Mouse (Mus musculus): ENCODE measurements around the gene Heatr5a. TPM values are rescaled to one million over a fixed set of nuclear protein-coding genes. Genes with fewer than 3 reads are reported as not detected.
A peak's percentile ranks its signal among the peaks of the same experiment; 100 is the strongest.

The Heatr5a gene
- polyA plus RNA-seq, 1 experiment from 2014 or later, result 14.3 TPM

DNA sequence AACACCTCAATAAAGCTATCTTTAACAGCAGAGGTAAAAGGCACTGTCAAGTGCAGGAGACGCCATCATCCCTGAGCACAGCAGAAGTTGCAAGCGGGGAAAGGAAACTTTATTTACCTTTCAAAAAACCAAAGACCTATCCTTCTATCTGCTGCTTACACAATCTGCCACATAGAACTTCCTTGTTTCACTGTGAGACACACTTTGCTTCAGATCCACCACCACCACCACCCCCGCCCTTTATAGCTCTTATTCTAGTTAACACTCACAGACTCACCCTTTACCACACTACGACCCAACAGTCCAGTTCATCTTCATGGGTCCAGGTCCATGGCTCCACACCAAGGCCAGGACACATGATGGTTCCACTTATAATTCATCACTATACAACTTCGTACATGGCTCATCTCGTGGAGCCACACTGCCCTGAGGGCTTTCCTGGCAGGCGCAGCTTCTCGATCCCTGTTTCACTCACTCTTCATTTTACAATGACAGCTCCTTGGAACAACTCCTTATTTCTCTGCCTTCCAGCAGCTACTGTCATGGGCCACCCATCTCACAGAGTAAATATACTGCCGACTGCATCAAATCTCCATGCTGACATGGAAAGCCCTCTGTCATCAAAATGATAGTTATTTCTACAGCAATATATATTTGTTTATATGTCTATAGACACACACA, 3.1 kb downstream of the Heatr5a start:
- Histone ChIP-seq H3K27ac (no peak overlapping the region), H3K27me3 (ENCODE audit: insufficient read depth, poor library complexity, severe bottlenecking) (no peaks in the 10 kb centered on the region), H3K36me3 (no peaks in the 10 kb centered on the region), H3K4me3 (no peak overlapping the region), H3K9me3 (no peaks in the 10 kb centered on the region), H3K4me1 (peaks cover 8% of the 10 kb centered on the region; the same call in 1 of the 2 replicates)
- DNase-seq (ENCODE audit: low spot score), result no peak
- 86% methylated on average over 9 of the region's 9 CpGs for WGBS

GRCm38 (mm10) chr12:51957626-51958025, 13.5 kb downstream of the Heatr5a start:
- Histone ChIP-seq H3K4me1 (no peaks in the 10 kb centered on the region), H3K4me3 (no peak overlapping the region), H3K9me3 (no peaks in the 10 kb centered on the region), H3K27me3 (ENCODE audit: insufficient read depth, poor library complexity, severe bottlenecking) (no peaks in the 10 kb centered on the region), H3K27ac (no peak overlapping the region), H3K36me3 (peaks cover 61% of the 10 kb centered on the region)
- DNase-seq (ENCODE audit: low spot score), result no peak
- WGBS, result 93% methylated on average over 6 of the region's 6 CpGs

- H3K4me3 ChIP-seq, result no peak overlapping the region
- no peaks in the 10 kb centered on the region for H3K27me3 ChIP-seq (ENCODE audit: insufficient read depth, poor library complexity, severe bottlenecking)
- H3K4me1 ChIP-seq, result no peaks in the 10 kb centered on the region
- DNase-seq (ENCODE audit: low spot score), result no peak
- 75% methylated on average over 10 of the region's 10 CpGs for WGBS
- H3K36me3 ChIP-seq, result peaks cover 90% of the 10 kb centered on the region
- no peaks in the 10 kb centered on the region for H3K9me3 ChIP-seq
- H3K27ac ChIP-seq, result no peak overlapping the region
Measured at GRCm38 (mm10) chr12:51952309-51952708, 18.8 kb downstream of the Heatr5a start.

DNA sequence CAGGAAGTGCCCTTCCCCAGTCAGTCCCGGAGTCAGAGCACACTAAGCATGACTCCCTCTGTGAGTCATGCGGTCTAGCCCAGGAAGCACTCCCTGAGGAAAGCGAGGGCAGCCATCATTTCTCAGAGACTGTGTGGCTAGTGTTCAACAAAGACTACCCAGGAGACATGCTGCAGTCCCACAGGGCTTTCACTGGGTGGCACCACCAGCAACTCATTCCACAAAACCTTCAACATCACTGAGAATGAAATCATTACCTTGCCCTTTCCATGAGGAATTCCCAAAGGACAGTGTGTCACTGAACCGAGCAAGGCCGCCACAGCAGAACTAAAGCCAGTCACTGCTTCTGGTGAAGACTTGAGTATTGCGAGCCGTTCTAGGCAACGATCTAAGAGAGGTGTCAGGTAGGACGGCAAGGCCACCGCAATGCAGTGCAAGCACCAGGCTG, 23.6 kb downstream of the Heatr5a start:
- no peaks in the 10 kb centered on the region for H3K9me3 ChIP-seq
- WGBS, result 81% methylated on average over 10 of the region's 10 CpGs
- no peak overlapping the region for H3K4me3 ChIP-seq
- H3K27ac ChIP-seq, result no peak overlapping the region
- no peaks in the 10 kb centered on the region for H3K27me3 ChIP-seq (ENCODE audit: insufficient read depth, poor library complexity, severe bottlenecking)
- peaks cover 88% of the 10 kb centered on the region for H3K36me3 ChIP-seq
- no peaks in the 10 kb centered on the region for H3K4me1 ChIP-seq
- peak; percentile 78 for DNase-seq (ENCODE audit: low spot score)

DNA sequence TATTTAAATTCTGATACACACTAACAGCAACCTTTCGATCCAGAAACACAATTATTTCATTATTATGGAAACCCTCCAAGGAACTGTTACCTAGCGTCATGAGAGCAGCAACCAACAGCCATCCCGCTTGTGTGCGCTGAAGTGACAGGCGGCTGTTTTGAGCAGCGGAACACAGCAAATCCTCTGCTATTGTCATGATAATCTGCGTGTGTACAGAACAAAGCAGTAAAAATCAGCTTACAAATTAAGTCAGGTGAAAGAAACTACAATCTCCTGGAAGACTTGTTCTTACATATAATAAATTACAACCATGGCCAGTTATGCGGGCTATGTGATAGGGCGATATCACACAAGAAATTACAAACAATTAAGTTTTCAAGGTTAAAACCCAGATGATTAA, 25.8 kb downstream of the Heatr5a start:
- no peak overlapping the region for H3K4me3 ChIP-seq
- 92% methylated on average over 9 of the region's 9 CpGs for WGBS
- no peak for DNase-seq (ENCODE audit: low spot score)
- no peaks in the 10 kb centered on the region for H3K4me1 ChIP-seq
- no peaks in the 10 kb centered on the region for H3K9me3 ChIP-seq
- no peak overlapping the region for H3K27ac ChIP-seq
- H3K36me3 ChIP-seq, result peaks cover 78% of the 10 kb centered on the region
- no peaks in the 10 kb centered on the region for H3K27me3 ChIP-seq (ENCODE audit: insufficient read depth, poor library complexity, severe bottlenecking)

DNA sequence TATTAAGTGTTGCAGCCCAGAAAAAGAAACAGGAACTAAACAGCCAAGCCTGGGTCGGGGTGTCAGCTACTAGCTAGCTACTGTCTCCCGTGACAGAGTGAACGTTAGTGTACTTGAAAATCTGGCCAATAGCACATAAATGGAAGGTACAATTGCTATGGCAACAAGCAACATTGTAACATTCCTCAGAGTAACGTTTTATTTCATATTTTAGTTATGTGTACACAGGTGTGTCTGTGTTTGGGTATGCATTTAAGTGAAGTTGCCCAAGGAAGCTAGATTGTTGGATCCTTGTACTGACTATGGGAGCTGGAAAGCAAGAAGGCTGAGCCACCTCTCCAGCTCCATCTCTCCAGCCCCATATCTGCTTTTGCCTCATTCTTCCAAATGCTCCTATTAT, 31.3 kb downstream of the Heatr5a start:
- H3K27ac ChIP-seq, result no peak overlapping the region
- DNase-seq (ENCODE audit: low spot score), result no peak
- WGBS, result 86% methylated on average over 4 of the region's 4 CpGs
- H3K9me3 ChIP-seq, result no peaks in the 10 kb centered on the region
- no peak overlapping the region for H3K4me3 ChIP-seq
- no peaks in the 10 kb centered on the region for H3K27me3 ChIP-seq (ENCODE audit: insufficient read depth, poor library complexity, severe bottlenecking)
- H3K4me1 ChIP-seq, result no peaks in the 10 kb centered on the region
- H3K36me3 ChIP-seq, result peaks cover 70% of the 10 kb centered on the region

GRCm38 (mm10) chr12:51937938-51938337, 33.2 kb downstream of the Heatr5a start:
- Histone ChIP-seq H3K27ac (no peak overlapping the region), H3K27me3 (ENCODE audit: insufficient read depth, poor library complexity, severe bottlenecking) (no peaks in the 10 kb centered on the region), H3K4me1 (no peaks in the 10 kb centered on the region), H3K4me3 (no peak overlapping the region), H3K9me3 (no peaks in the 10 kb centered on the region), H3K36me3 (peaks cover 59% of the 10 kb centered on the region)
- WGBS, result 87% methylated on average over 6 of the region's 6 CpGs
- DNase-seq (ENCODE audit: low spot score), result no peak

DNA sequence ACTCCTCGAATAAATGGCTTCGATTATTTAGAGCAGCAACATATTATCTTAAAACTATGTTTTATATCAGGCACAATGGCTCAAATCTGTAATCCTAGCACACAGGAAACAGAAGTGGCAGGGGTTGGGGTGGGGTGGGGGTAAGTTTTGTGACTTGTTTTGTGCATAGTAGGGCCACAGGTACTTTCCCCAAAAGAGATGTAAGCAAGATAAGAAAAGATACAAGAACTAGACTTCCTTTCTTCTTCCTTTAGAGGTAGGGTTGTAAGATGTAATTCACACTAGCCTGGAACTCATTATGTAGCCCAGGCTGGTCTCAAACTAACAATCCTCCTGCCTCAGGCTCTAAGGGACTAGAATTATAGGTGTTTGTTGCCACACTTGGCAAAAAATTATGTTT, 41.5 kb downstream of the Heatr5a start:
- 85% methylated on average over 2 of the region's 2 CpGs for WGBS
- no peak overlapping the region for H3K27ac ChIP-seq

GRCm38 (mm10) chr12:51917191-51917590, 53.9 kb downstream of the Heatr5a start:
- Histone ChIP-seq H3K27me3 (ENCODE audit: insufficient read depth, poor library complexity, severe bottlenecking) (no peaks in the 10 kb centered on the region), H3K9me3 (no peaks in the 10 kb centered on the region), H3K36me3 (peaks cover 65% of the 10 kb centered on the region), H3K27ac (no peak overlapping the region), H3K4me3 (no peak overlapping the region), H3K4me1 (no peaks in the 10 kb centered on the region)
- 72% methylated on average over 2 of the region's 2 CpGs for WGBS
- no peak for DNase-seq (ENCODE audit: low spot score)

More for the DNA sequence above, 41.5 kb downstream of the Heatr5a start:
- Histone ChIP-seq H3K9me3 (no peaks in the 10 kb centered on the region), H3K4me3 (no peak overlapping the region), H3K36me3 (peaks cover 28% of the 10 kb centered on the region), H3K27me3 (ENCODE audit: insufficient read depth, poor library complexity, severe bottlenecking) (no peaks in the 10 kb centered on the region), H3K4me1 (no peaks in the 10 kb centered on the region)
- DNase-seq (ENCODE audit: low spot score), result no peak

GRCm38 (mm10) chr12:51914903-51915670, 56.0 kb downstream of the Heatr5a start:
- no peak for DNase-seq (ENCODE audit: low spot score)
- H3K4me1 ChIP-seq, result no peaks in the 10 kb centered on the region
- no peak overlapping the region for H3K27ac ChIP-seq
- no peaks in the 10 kb centered on the region for H3K9me3 ChIP-seq
- WGBS, result 88% methylated on average over 12 of the region's 12 CpGs
- H3K4me3 ChIP-seq, result no peak overlapping the region
- H3K36me3 ChIP-seq, result peaks cover 55% of the 10 kb centered on the region
- no peaks in the 10 kb centered on the region for H3K27me3 ChIP-seq (ENCODE audit: insufficient read depth, poor library complexity, severe bottlenecking)

DNA sequence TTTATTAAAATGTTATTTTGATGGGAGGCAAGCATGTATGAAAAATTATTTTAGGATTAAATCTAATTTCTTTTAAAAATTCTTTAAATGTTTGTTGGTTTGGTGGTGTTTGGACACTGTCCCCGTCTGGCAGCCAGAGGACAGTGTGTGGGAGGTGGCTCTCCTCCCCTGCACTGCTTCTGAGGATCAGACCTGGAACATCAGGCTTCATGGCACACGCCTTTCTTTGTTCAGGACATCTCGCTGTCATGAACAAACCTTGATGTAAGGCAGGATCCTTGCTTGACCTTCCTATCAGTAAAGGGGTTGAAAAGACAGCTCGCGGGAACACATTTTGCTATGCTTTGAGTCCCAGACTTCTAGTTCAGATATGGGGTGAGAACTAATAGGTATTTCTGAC, 61.9 kb downstream of the Heatr5a start:
- no peak for DNase-seq (ENCODE audit: low spot score)
- Histone ChIP-seq H3K4me1 (no peaks in the 10 kb centered on the region), H3K4me3 (no peak overlapping the region), H3K9me3 (no peaks in the 10 kb centered on the region), H3K27ac (no peak overlapping the region), H3K27me3 (ENCODE audit: insufficient read depth, poor library complexity, severe bottlenecking) (no peaks in the 10 kb centered on the region), H3K36me3 (peaks cover 53% of the 10 kb centered on the region)
- WGBS, result 72% methylated on average over 5 of the region's 5 CpGs

GRCm38 (mm10) chr12:51907543-51907942, 63.6 kb downstream of the Heatr5a start:
- H3K36me3 ChIP-seq, result peaks cover 51% of the 10 kb centered on the region

GRCm38 (mm10) chr12:51900551-51900950, 70.6 kb downstream of the Heatr5a start:
- 90% methylated on average over 7 of the region's 7 CpGs for WGBS
- Histone ChIP-seq H3K4me3 (no peak overlapping the region), H3K36me3 (peaks cover 63% of the 10 kb centered on the region), H3K27ac (no peak overlapping the region), H3K4me1 (no peaks in the 10 kb centered on the region), H3K9me3 (no peaks in the 10 kb centered on the region), H3K27me3 (ENCODE audit: insufficient read depth, poor library complexity, severe bottlenecking) (no peaks in the 10 kb centered on the region)
- no peak for DNase-seq (ENCODE audit: low spot score)

More at GRCm38 (mm10) chr12:51907543-51907942, 63.6 kb downstream of the Heatr5a start:
- no peak for DNase-seq (ENCODE audit: low spot score)
- no peak overlapping the region for H3K4me3 ChIP-seq
- H3K9me3 ChIP-seq, result no peaks in the 10 kb centered on the region
- H3K27ac ChIP-seq, result no peak overlapping the region
- H3K27me3 ChIP-seq (ENCODE audit: insufficient read depth, poor library complexity, severe bottlenecking), result no peaks in the 10 kb centered on the region
- H3K4me1 ChIP-seq, result no peaks in the 10 kb centered on the region
- 81% methylated on average over 3 of the region's 3 CpGs for WGBS

Data from heart, embryonic 10.5 days (tissue).